Mouse (Mus musculus): ENCODE measurements around the gene Fkbp15. TPM values are rescaled to one million over a fixed set of nuclear protein-coding genes. Genes with fewer than 3 reads are reported as not detected.

Gene Fkbp15
- total and polyA plus RNA-seq, 3 experiments: 16.7 to 60.9 (median 60.0) TPM

DNA sequence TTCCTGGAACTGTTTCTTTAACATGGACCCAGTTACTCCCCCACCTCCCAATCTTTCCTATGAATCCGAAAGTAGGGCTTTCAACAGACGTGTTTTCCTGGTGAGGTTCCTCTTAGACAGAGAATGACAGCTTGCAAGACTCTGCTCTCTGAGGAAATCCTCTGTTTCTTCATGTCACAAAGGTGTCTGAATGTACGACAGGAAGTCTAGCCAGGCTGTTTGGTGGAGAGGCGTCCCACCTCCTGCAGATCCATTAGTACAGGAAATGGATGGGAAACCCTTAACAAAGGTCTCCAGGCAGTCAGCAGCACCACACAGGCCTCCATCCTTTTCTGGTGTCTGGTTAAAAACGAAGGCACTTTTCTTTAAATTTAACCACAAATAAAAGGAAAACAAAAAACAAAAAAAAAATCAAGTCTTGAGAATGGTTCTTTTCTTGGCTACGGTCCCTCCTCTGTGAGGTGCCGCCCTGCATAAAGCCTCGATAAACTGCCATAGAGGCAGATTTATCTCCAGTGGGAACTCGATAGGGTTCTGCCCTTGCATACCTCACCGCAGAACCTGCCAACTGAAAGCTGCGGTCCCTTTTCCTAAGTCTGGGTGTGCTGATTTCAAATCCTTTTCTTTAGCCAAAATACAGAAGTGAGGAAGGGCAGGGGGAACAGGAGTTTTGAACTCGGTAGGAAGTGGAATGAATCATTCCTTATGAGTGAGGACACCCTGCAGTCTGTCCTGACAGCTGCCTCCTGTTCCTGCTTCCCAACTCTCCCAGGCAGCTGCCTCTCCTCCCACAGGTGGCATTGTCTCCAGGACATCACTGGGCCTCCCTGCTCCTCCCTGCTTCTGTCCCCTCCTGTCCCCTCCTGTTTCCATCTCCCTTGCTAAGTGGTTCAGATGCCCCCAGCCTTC is 73.1 kb downstream of the Fkbp15 start:
- ATAC-seq (ENCODE audit: extremely low read depth, insufficient number of reproducible peaks, low FRiP score, poor library complexity, severe bottlenecking): no peak
- TF ChIP-seq POLR2AphosphoS5 (IDR thresholded peaks at IDR 0.05; ENCODE audit: insufficient replicate concordance, low read depth, low read length) (no peak), GATA1 (IDR thresholded peaks at IDR 0.05; ENCODE audit: borderline replicate concordance, low read length) (no peak), CTCF (IDR thresholded peaks at IDR 0.05; ENCODE audit: low read depth, low read length) (no peak), GATA2 (IDR thresholded peaks at IDR 0.05; ENCODE audit: borderline replicate concordance, low read depth, low read length) (no peak), TAL1 (conservative IDR thresholded peaks at IDR 0.05; ENCODE audit: low read depth, low read length) (no peak)
- Histone ChIP-seq H3K36me3 (replicated peaks) (no peaks in the 10 kb centered on the region), H3K9me3 (replicated peaks) (no peaks in the 10 kb centered on the region), H3K4me3 (ENCODE audit: low read depth, low read length) (no peak overlapping the region; the same call in 1 of the 2 replicates), H3K4me1 (ENCODE audit: insufficient read depth, low read depth, low read length) (peaks cover 11% of the 10 kb centered on the region), H3K27me3 (ENCODE audit: insufficient read depth, low read length) (peaks cover 3% of the 10 kb centered on the region; the same call in 1 of the 2 replicates)
- DNase-seq (ENCODE audit: low spot score): no peak

DNA sequence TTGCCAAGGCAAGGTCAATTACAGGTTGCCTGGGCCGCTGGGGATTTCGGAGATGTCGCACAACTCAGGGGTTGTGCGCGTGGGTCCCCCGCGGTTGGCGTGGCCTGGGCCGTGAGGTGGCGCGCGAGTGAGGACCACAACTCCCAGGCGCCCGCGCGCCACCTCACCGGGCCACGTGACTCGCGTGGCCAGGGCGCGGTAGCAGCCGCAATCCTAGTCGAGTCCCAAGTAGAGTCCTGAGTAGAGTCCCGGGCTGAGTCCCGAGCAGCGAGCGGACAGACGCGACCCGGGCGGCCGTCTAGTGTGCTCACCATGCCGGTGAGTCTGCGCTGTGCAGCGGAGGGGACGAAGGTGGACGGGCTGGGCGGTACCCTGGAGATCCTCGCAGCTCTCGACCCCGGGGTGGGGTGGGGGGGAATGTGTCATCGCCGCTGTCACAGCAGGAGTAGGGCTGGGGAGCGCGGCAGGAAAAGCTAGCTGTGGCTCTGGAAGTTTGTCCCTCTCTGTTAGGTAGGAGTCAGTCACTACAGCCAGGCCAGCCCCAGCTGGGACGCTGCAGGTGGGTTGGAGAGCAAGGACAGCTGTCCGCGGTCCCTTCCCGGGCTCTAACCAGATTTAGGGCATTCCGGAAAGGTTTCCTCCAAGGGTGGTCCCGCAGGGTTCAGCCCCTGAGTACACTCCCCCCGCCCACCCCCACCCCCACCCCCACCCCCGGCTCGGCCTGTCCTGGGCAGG is 73.9 kb downstream of the Fkbp15 start:
- Histone ChIP-seq H3K36me3 (replicated peaks) (no peaks in the 10 kb centered on the region), H3K9me3 (replicated peaks) (no peaks in the 10 kb centered on the region), H3K4me1 (ENCODE audit: insufficient read depth, low read depth, low read length) (peaks cover 11% of the 10 kb centered on the region), H3K4me3 (ENCODE audit: low read depth, low read length) (peak overlapping the region; percentile 74), H3K27me3 (ENCODE audit: insufficient read depth, low read length) (peaks cover 3% of the 10 kb centered on the region; the same call in 1 of the 2 replicates)
- ATAC-seq (ENCODE audit: extremely low read depth, insufficient number of reproducible peaks, low FRiP score, poor library complexity, severe bottlenecking) (peak; percentile 50), DNase-seq (ENCODE audit: low spot score) (peak; percentile 70)
- TF ChIP-seq CTCF (IDR thresholded peaks at IDR 0.05; ENCODE audit: low read depth, low read length) (no peak), GATA1 (IDR thresholded peaks at IDR 0.05; ENCODE audit: borderline replicate concordance, low read length) (no peak), GATA2 (IDR thresholded peaks at IDR 0.05; ENCODE audit: borderline replicate concordance, low read depth, low read length) (no peak), POLR2AphosphoS5 (IDR thresholded peaks at IDR 0.05; ENCODE audit: insufficient replicate concordance, low read depth, low read length) (no peak), TAL1 (conservative IDR thresholded peaks at IDR 0.05; ENCODE audit: low read depth, low read length) (no peak)

DNA sequence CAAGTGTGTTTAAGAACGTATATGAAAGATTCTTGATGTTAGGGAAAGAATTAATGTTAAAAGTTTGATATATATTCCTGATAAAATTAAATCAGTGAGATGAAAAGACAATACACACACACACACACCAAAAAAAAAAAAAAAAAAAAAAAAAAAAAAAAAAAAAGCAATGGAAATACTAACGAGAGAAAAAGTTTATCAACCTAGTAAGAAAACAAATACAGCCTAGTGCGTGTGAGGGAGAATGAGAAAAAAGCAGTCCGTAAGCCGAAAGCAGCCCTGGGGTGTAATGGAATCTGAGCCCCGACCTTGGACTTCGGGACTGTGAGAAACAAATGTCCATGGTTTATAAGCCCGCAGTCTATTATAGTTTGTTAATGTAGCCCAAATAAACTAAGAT is 74.8 kb downstream of the Fkbp15 start:
- H3K4me1 ChIP-seq (ENCODE audit: insufficient read depth, low read depth, low read length): peaks cover 11% of the 10 kb centered on the region
- H3K4me3 ChIP-seq (ENCODE audit: low read depth, low read length): no peak overlapping the region
- H3K36me3 ChIP-seq (replicated peaks): no peaks in the 10 kb centered on the region
- no peak for DNase-seq (ENCODE audit: low spot score)
- no peaks in the 10 kb centered on the region for H3K9me3 ChIP-seq (replicated peaks)
- no peak for ATAC-seq (ENCODE audit: extremely low read depth, insufficient number of reproducible peaks, low FRiP score, poor library complexity, severe bottlenecking)
- TF ChIP-seq CTCF (IDR thresholded peaks at IDR 0.05; ENCODE audit: low read depth, low read length) (no peak), POLR2AphosphoS5 (IDR thresholded peaks at IDR 0.05; ENCODE audit: insufficient replicate concordance, low read depth, low read length) (no peak)
- H3K27me3 ChIP-seq (ENCODE audit: insufficient read depth, low read length): peaks cover 3% of the 10 kb centered on the region; the same call in 1 of the 2 replicates

DNA sequence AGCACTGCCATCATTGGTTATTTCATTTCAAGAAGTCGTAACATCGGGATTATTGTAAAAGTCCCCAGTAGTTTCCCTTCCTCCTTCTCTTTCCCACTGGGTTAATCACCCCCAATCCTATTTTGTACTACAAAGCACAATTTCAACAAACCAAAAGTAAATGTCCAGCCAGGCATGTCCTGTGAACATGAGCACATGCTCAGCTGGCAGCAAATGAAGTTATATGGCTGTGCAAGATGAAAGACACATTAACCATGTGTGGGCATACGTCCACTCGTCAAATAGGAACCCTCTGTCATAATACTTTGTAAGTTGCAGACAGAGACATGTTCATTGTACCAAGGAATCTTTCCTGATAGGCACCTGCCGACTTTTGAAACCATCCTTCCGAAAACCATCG is 77.4 kb downstream of the Fkbp15 start:
- ATAC-seq (ENCODE audit: extremely low read depth, insufficient number of reproducible peaks, low FRiP score, poor library complexity, severe bottlenecking) (no peak), DNase-seq (ENCODE audit: low spot score) (no peak)
- H3K4me1 ChIP-seq (ENCODE audit: insufficient read depth, low read depth, low read length): peaks cover 11% of the 10 kb centered on the region
- H3K9me3 ChIP-seq (replicated peaks): no peaks in the 10 kb centered on the region
- H3K36me3 ChIP-seq (replicated peaks): no peaks in the 10 kb centered on the region
- TF ChIP-seq GATA1 (IDR thresholded peaks at IDR 0.05; ENCODE audit: borderline replicate concordance, low read length) (no peak), POLR2AphosphoS5 (IDR thresholded peaks at IDR 0.05; ENCODE audit: insufficient replicate concordance, low read depth, low read length) (no peak), CTCF (IDR thresholded peaks at IDR 0.05; ENCODE audit: low read depth, low read length) (no peak), TAL1 (conservative IDR thresholded peaks at IDR 0.05; ENCODE audit: low read depth, low read length) (no peak), GATA2 (IDR thresholded peaks at IDR 0.05; ENCODE audit: borderline replicate concordance, low read depth, low read length) (no peak)
- H3K27me3 ChIP-seq (ENCODE audit: insufficient read depth, low read length): peaks cover 3% of the 10 kb centered on the region
- no peak overlapping the region for H3K4me3 ChIP-seq (ENCODE audit: low read depth, low read length)

DNA sequence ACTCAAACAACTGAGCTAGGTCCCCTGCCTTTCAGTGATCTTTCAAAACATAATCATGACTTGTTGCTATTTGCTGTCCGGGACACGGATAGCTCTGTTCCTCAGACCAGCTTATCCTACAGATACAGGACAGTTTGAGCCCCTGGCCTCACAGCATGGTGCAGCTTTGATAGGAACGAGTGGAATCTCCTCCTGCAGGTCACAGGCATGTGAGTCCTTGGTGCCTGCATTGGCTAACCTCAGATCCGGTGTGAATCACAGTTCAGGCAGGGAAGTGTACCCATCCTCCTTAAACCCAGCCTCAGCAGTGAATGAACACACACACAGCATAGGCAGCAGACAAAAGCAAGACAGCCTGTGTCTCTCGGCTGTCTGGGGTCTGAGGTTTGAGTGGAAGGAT is 79.0 kb downstream of the Fkbp15 start:
- ATAC-seq (ENCODE audit: extremely low read depth, insufficient number of reproducible peaks, low FRiP score, poor library complexity, severe bottlenecking) (no peak), DNase-seq (ENCODE audit: low spot score) (no peak)
- H3K9me3 ChIP-seq (replicated peaks): no peaks in the 10 kb centered on the region
- no peak overlapping the region for H3K4me3 ChIP-seq (ENCODE audit: low read depth, low read length)
- H3K4me1 ChIP-seq (ENCODE audit: insufficient read depth, low read depth, low read length): peaks cover 3% of the 10 kb centered on the region; the same call in 1 of the 2 replicates
- TF ChIP-seq TAL1 (conservative IDR thresholded peaks at IDR 0.05; ENCODE audit: low read depth, low read length): no peak
- TF ChIP-seq CTCF (IDR thresholded peaks at IDR 0.05; ENCODE audit: low read depth, low read length): no peak
- no peak for TF ChIP-seq GATA1 (IDR thresholded peaks at IDR 0.05; ENCODE audit: borderline replicate concordance, low read length)
- no peak for TF ChIP-seq GATA2 (IDR thresholded peaks at IDR 0.05; ENCODE audit: borderline replicate concordance, low read depth, low read length)
- no peak for TF ChIP-seq POLR2AphosphoS5 (IDR thresholded peaks at IDR 0.05; ENCODE audit: insufficient replicate concordance, low read depth, low read length)
- H3K36me3 ChIP-seq (replicated peaks): no peaks in the 10 kb centered on the region
- H3K27me3 ChIP-seq (ENCODE audit: insufficient read depth, low read length): peaks cover 3% of the 10 kb centered on the region

DNA sequence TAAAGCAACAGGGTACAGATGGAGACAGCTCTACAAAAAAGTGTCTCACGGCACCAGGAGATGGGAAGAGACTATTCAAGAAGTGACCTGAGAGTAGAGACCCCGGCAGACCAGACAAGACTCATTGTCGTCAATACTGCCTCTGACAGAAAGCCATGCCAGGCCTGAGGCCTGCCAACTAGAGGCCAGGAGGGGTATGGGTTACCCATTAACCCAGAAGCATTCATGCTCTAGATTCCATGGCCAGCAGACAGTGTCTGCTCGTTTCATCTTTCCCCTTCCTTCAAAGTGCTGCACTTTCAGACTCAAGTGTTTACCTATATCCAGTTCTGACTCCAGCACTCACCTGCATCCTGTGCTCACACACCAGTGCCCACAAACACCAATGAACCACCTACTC is 82.3 kb downstream of the Fkbp15 start:
- no peak for DNase-seq (ENCODE audit: low spot score)
- Histone ChIP-seq H3K36me3 (replicated peaks) (no peaks in the 10 kb centered on the region), H3K9me3 (replicated peaks) (no peaks in the 10 kb centered on the region), H3K4me3 (ENCODE audit: low read depth, low read length) (no peak overlapping the region), H3K4me1 (ENCODE audit: insufficient read depth, low read depth, low read length) (no peaks in the 10 kb centered on the region), H3K27me3 (ENCODE audit: insufficient read depth, low read length) (peaks cover 2% of the 10 kb centered on the region; the same call in 1 of the 2 replicates)
- TF ChIP-seq POLR2AphosphoS5 (IDR thresholded peaks at IDR 0.05; ENCODE audit: insufficient replicate concordance, low read depth, low read length) (no peak), TAL1 (conservative IDR thresholded peaks at IDR 0.05; ENCODE audit: low read depth, low read length) (no peak), GATA1 (IDR thresholded peaks at IDR 0.05; ENCODE audit: borderline replicate concordance, low read length) (no peak), GATA2 (IDR thresholded peaks at IDR 0.05; ENCODE audit: borderline replicate concordance, low read depth, low read length) (no peak), CTCF (IDR thresholded peaks at IDR 0.05; ENCODE audit: low read depth, low read length) (no peak)
- ATAC-seq (ENCODE audit: extremely low read depth, insufficient number of reproducible peaks, low FRiP score, poor library complexity, severe bottlenecking): no peak
